ENCODE assay signal across 37 mouse cellular contexts in genomic region chr8:104947056-104947455, GRCm38 (mm10). TPM values are rescaled to one million over a fixed set of nuclear protein-coding genes. Genes with fewer than 3 reads are reported as not detected.
"Had no signal": no experiment of that assay in that cellular context is flagged by ENCODE, and none has a peak within 500 bp of the region (broad histone marks: within the 10 kb centered on the region; RNA-seq: fewer than 3 reads in every experiment).

TSS of gene Ces2f (plus strand) at chr8:104947356.

- ATAC-seq: hindbrain, embryonic 16.5 days; hindbrain, postnatal 0 days; inflammation-experienced regulatory T-cells, adult 6 months; intestine, embryonic 15.5 days had no signal

- H3K4me2 ChIP-seq: heart, embryonic 11.5 days; heart, embryonic 12.5 days; heart, embryonic 13.5 days; heart, embryonic 15.5 days; hindbrain, embryonic 12.5 days; hindbrain, embryonic 13.5 days; hindbrain, embryonic 14.5 days; hindbrain, embryonic 15.5 days; intestine, embryonic 15.5 days; kidney, embryonic 15.5 days had no signal

- H3K4me3 ChIP-seq: heart, embryonic 10.5 days; heart, embryonic 12.5 days; heart, embryonic 13.5 days; heart, embryonic 15.5 days; hindbrain, embryonic 10.5 days; hindbrain, embryonic 12.5 days; hindbrain, embryonic 13.5 days; hindbrain, embryonic 15.5 days; intestine, embryonic 15.5 days; kidney, embryonic 15.5 days; layer of hippocampus, adult 2 months had no signal

- H3K9me3 ChIP-seq: heart, embryonic 10.5 days; heart, embryonic 12.5 days; heart, embryonic 13.5 days; heart, embryonic 15.5 days; hindbrain, embryonic 10.5 days; hindbrain, embryonic 12.5 days; hindbrain, embryonic 13.5 days; hindbrain, embryonic 15.5 days; intestine, embryonic 15.5 days; kidney, embryonic 15.5 days had no signal

- H3K9ac ChIP-seq: heart, embryonic 12.5 days; heart, embryonic 13.5 days; heart, embryonic 15.5 days; hindbrain, embryonic 12.5 days; hindbrain, embryonic 13.5 days; hindbrain, embryonic 14.5 days; hindbrain, embryonic 15.5 days; intestine, embryonic 15.5 days; kidney, embryonic 15.5 days had no signal

- H3K36me3 ChIP-seq: heart, embryonic 10.5 days; heart, embryonic 12.5 days; heart, embryonic 13.5 days; heart, embryonic 15.5 days; hindbrain, embryonic 10.5 days; hindbrain, embryonic 12.5 days; hindbrain, embryonic 13.5 days; hindbrain, embryonic 15.5 days; intestine, embryonic 15.5 days; kidney, embryonic 15.5 days had no signal

- H3K27me3 ChIP-seq: heart, embryonic 12.5 days; heart, embryonic 13.5 days; heart, embryonic 15.5 days; hindbrain, embryonic 12.5 days; hindbrain, embryonic 13.5 days; hindbrain, embryonic 15.5 days; intestine, embryonic 15.5 days; kidney, embryonic 15.5 days had no signal

- H3K4me1 ChIP-seq: heart, embryonic 10.5 days; heart, embryonic 12.5 days; heart, embryonic 13.5 days; heart, embryonic 15.5 days; hindbrain, embryonic 10.5 days; hindbrain, embryonic 12.5 days; hindbrain, embryonic 13.5 days; hindbrain, embryonic 15.5 days; intestine, embryonic 15.5 days; kidney, embryonic 15.5 days had no signal

- DNase-seq: heart, postnatal 10 days; heart, postnatal 14 days; heart, postnatal 36 days; heart, postnatal 4 days; kidney, adult 11 months; kidney, adult 18-20 months; kidney, adult 2 months; kidney, adult 8-10 months; kidney, adult 9 months; kidney, postnatal 10 days; kidney, postnatal 14 days; kidney, postnatal 25 days; kidney, postnatal 36 days; layer of hippocampus, adult 9-11 months; layer of hippocampus, postnatal 36 days had no signal

- H3K27ac ChIP-seq: heart, embryonic 10.5 days; heart, embryonic 13.5 days; heart, embryonic 15.5 days; hindbrain, embryonic 10.5 days; hindbrain, embryonic 12.5 days; hindbrain, embryonic 13.5 days; hindbrain, embryonic 14.5 days; hindbrain, embryonic 15.5 days; hindbrain, postnatal 0 days; intestine, embryonic 15.5 days; kidney, embryonic 15.5 days; kidney, postnatal 0 days; layer of hippocampus, adult 2 months had no signal

RNA-seq across cellular contexts. Expression of gene Ces2f, which starts in this region (rescaled TPM):
- polyA plus RNA-seq: heart, embryonic 10.5 days; heart, embryonic 11.5 days; heart, embryonic 12.5 days; heart, embryonic 13.5 days; heart, embryonic 14.5 days; heart, embryonic 15.5 days; heart, postnatal 0 days; hindbrain, embryonic 10.5 days; hindbrain, embryonic 11.5 days; hindbrain, embryonic 12.5 days; hindbrain, embryonic 13.5 days; hindbrain, embryonic 14.5 days; hindbrain, embryonic 15.5 days; hindbrain, embryonic 16.5 days; hindbrain, postnatal 0 days; inflammation-experienced regulatory T-cells, adult 6 months; intestine, embryonic 14.5 days; intestine, embryonic 15.5 days; kidney, embryonic 16.5 days; kidney, postnatal 0 days had no signal
